Mouse (Mus musculus) limb, embryonic 13.5 days (tissue): ENCODE data around the gene Fam172a. TPM values are rescaled to one million over a fixed set of nuclear protein-coding genes. Genes with fewer than 3 reads are reported as not detected.

Experiments
- ATAC-seq: fragments of 200-750 bp; cut with Nextera tagmentation; 2 replicates; pipeline ENCODE4 v1.8.0; 2017; ENCODE audit warnings: low read depth, moderate number of reproducible peaks, moderate TSS enrichment; ENCODE audit not compliant: low FRiP score
- H3K27ac ChIP-seq: fragments of 300-500 bp; sonication (generic); 2 replicates; pipeline ENCODE4 v1.5.1; 2015; ENCODE audit warnings: inconsistent platforms, mild to moderate bottlenecking, moderate library complexity
- H3K27me3 ChIP-seq: fragments of 300-500 bp; sonication (generic); 2 replicates; pipeline ENCODE4 v1.6.1; 2015; ENCODE audit warnings: mild to moderate bottlenecking, inconsistent platforms
- H3K36me3 ChIP-seq: fragments of 300-500 bp; sonication (generic); 2 replicates; pipeline ENCODE4 v1.6.1; 2015; ENCODE audit warnings: inconsistent platforms, mild to moderate bottlenecking, moderate library complexity
- H3K4me1 ChIP-seq: fragments of 300-500 bp; sonication (generic); 2 replicates; pipeline ENCODE4 v1.6.1; 2015; ENCODE audit warnings: inconsistent platforms
- H3K4me2 ChIP-seq: fragments of 300-500 bp; sonication (generic); replicated peaks from 2 replicates; pipeline ENCODE4 v1.6.1; 2015; ENCODE audit warnings: inconsistent platforms, mild to moderate bottlenecking, moderate library complexity
- H3K4me3 ChIP-seq: fragments of 300-500 bp; sonication (generic); 2 replicates; pipeline ENCODE4 v1.5.1; 2015; ENCODE audit warnings: moderate library complexity, mild to moderate bottlenecking, inconsistent platforms
- H3K9ac ChIP-seq: fragments of 300-500 bp; sonication (generic); 2 replicates; pipeline ENCODE4 v1.6.1; 2015; ENCODE audit warnings: mild to moderate bottlenecking, inconsistent platforms
- H3K9me3 ChIP-seq: fragments of 300-500 bp; sonication (generic); 2 replicates; pipeline ENCODE4 v1.6.1; 2016; ENCODE audit warnings: inconsistent platforms
- WGBS: fragments of 180-500 bp; shearing (Covaris S2); methylation state at CpG from one replicate; pipeline ENCODE4 v1.1.7; 2015; 5-methylcytosine and 5-hydroxymethylcytosine counted together
- polyA plus RNA-seq: library from polyadenylated mRNA; unstranded; fragments of >200 nt; fragmentation: Nextera tagmentation; extraction: Ambion mirVana; gene quantifications from 2 replicates; pipeline ENCODE4 v1.2.1, GENCODE M21; 2015

Fam172a gene
- polyA plus RNA-seq, 1 experiment from 2014 or later, result 32.5 TPM

DNA sequence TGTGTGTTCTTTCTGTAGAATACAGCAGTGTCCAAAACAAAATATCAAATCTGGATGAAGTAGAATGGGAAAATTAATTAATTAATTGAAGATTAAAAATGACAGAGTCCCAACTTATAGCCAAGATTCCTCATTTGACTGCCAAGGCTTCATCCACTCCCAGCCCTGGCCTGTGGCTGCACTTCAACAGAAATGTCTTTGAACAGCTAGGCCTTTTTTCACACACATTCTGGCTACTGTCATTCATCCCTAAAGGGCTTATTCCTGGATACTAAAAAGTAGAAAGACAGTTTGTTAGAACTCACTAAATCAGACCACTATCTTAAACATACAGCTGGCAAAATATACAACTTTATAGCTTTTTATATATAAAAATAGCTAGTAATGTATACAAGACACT, 388.9 kb downstream of the Fam172a start:
- no peak overlapping the region for H3K27ac ChIP-seq
- H3K4me2 ChIP-seq, result no peak overlapping the region
- no peak overlapping the region for H3K4me3 ChIP-seq
- no peak for ATAC-seq
- H3K36me3 ChIP-seq, result no peaks in the 10 kb centered on the region
- no peaks in the 10 kb centered on the region for H3K4me1 ChIP-seq
- no peaks in the 10 kb centered on the region for H3K27me3 ChIP-seq
- H3K9me3 ChIP-seq, result no peaks in the 10 kb centered on the region
- no peak overlapping the region for H3K9ac ChIP-seq

DNA sequence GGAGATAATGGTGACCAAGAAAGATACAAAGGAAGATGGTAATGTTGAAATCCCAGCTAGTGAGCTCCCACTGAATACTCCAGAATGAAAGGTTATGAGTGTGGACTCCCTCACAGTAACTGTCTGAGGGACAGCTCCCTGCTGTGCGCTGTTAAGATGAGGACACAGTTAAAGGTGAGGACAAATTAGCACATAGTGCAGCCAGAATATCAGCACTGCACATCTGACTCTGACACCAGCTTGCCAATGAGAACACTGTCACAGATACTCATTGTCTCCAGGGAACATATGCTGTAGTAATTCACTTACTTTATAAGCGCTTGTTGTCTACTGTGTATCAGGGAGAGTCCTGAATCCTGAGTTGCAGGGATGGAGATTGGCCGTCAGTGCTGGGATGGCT, 390.1 kb downstream of the Fam172a start:
- no peak overlapping the region for H3K9ac ChIP-seq
- H3K9me3 ChIP-seq, result no peaks in the 10 kb centered on the region
- no peak for ATAC-seq
- no peaks in the 10 kb centered on the region for H3K27me3 ChIP-seq
- no peak overlapping the region for H3K4me3 ChIP-seq
- H3K36me3 ChIP-seq, result no peaks in the 10 kb centered on the region
- WGBS, result 83% methylated on average over 3 of the region's 3 CpGs
- H3K27ac ChIP-seq, result no peak overlapping the region
- no peaks in the 10 kb centered on the region for H3K4me1 ChIP-seq
- H3K4me2 ChIP-seq, result no peak overlapping the region

DNA sequence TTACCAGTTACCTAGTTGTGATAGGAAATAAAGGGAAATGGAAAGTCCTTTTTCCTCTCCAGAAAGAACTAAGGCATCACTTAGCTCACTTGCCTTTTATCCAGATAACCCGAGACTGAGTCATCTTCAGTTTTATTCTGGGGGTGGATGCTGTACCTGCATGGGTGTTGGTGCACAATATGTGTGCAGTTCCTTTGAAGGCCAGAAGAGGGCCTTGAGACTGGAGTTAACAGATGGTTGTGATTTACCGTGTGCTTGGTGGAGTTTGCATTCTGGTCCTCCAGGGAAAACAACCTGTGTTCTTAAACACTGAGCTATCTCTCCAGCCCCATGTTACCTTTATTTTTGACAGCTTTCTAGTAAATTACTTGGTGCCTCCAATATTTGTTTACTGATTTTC, 392.5 kb downstream of the Fam172a start:
- no peak overlapping the region for H3K4me3 ChIP-seq
- H3K27ac ChIP-seq, result no peak overlapping the region
- WGBS, result 76% methylated on average over 2 of the region's 2 CpGs
- H3K27me3 ChIP-seq, result no peaks in the 10 kb centered on the region
- no peaks in the 10 kb centered on the region for H3K36me3 ChIP-seq
- H3K9me3 ChIP-seq, result no peaks in the 10 kb centered on the region
- ATAC-seq, result no peak
- H3K4me2 ChIP-seq, result no peak overlapping the region
- no peak overlapping the region for H3K9ac ChIP-seq
- H3K4me1 ChIP-seq, result no peaks in the 10 kb centered on the region

DNA sequence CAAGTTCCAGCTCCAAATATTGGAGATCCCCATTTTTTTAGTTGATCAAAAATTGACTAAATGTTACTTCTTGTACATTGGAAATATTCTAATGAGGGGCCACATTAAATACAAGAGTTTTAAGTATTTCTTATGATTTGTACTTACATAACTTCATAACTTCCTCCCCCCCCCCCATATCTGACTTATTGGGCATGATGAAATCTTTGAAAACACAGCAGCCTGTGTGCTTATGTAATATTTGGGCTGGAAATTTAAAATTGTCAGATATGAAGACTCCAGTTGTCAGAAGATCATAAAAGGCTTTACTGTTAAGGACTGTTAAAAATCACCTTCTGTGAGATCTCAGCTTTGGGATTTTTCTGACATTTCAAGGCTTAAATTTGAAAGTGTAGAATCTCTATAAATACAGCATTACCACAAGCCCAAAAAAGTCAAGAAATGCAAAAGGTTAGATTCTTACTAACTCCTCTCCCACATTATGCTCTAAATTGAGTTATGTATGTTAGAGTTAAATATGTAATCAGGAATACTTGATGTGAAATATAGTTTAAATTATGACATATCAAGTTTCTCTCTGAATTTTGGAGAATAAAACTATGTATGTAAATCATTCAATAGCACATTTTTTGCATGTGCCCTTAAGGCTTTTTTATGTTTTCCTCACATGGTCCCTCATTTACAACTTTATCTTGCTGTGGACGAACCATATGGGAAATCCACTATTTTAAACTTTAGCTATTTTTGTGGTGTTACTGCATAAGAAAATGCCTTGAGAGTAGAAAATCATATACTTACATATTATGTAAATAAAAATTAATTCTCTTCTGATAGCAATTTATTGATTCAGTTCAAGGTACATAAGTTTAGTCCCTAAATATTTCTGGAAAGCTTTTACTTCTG, 393.5 kb downstream of the Fam172a start:
- Histone ChIP-seq H3K9me3 (no peaks in the 10 kb centered on the region), H3K36me3 (no peaks in the 10 kb centered on the region), H3K4me2 (no peak overlapping the region), H3K4me1 (peaks cover 5% of the 10 kb centered on the region; the same call in 1 of the 2 replicates), H3K27ac (no peak overlapping the region), H3K27me3 (no peaks in the 10 kb centered on the region), H3K4me3 (no peak overlapping the region), H3K9ac (no peak overlapping the region)
- ATAC-seq, result no peak
- WGBS, result 72% methylated on average over 1 of the region's 1 CpGs

DNA sequence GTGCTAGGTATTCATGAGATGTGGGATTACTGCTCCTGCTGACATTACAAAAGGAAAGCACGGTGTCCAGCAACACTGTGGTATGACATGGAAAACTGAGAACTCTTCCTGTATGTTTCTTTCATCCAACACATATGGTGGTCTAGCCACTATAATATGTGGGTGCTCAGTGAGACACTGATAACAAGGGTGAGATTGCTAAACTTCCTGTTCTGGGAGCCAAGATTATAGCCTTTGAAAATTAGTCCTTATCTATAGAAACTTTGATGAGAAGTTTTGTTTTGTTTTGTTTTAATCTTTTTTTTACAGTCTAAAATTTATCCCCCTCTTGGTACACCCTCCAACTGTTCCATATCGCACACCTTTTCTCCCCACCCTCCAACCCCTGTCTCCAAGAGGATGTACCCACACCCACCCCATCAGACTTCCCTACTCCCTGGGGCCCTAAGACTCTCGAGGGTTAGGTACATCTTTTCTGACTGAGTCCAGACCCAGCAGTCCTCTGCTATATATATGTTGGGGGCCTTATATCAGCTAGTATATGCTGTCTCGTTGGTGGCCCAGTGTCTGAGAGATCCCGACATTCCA, 397.1 kb downstream of the Fam172a start:
- ATAC-seq, result no peak
- Histone ChIP-seq H3K4me3 (no peak overlapping the region), H3K27me3 (no peaks in the 10 kb centered on the region), H3K4me1 (peaks cover 9% of the 10 kb centered on the region; the same call in 1 of the 2 replicates), H3K4me2 (no peak overlapping the region), H3K27ac (no peak overlapping the region), H3K9ac (no peak overlapping the region), H3K9me3 (no peaks in the 10 kb centered on the region), H3K36me3 (no peaks in the 10 kb centered on the region)
- 81% methylated on average over 5 of the region's 5 CpGs for WGBS

DNA sequence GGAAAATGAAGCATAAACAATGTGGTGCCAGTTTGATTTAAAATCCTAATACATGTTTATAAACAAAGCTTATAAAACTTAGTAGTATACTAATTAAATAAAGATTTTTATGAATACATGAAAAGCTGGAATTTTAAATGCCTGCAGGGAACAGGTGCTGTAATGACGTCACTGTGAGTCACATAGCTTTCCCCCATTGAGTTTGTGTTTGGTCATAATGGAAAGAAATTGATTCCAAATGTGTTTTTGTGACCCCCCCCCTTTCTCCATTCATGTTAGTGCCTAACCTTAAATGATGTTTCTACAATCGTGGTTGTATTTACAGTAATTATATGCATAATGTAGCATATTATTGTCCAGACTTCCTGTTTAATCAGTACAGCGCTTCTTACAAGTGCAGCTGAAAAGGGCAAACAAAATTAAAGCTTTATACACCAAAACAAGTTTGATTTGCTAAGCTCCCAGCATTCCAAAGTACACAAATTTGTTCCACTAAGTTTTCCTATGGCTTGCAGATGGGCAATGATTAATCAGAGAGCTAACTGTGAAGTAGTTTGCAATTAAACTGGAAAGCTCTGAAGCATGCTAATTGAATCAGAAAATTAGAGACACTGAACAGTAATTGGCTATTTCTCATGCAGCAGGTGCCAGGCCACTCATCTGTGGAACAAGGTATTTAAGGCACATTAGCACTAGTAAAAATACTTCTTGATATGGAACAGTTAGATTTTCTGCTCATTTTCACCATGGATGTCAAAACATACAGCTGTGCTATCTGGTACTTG, 398.1 kb downstream of the Fam172a start:
- WGBS, result 29% methylated on average over 3 of the region's 3 CpGs

DNA sequence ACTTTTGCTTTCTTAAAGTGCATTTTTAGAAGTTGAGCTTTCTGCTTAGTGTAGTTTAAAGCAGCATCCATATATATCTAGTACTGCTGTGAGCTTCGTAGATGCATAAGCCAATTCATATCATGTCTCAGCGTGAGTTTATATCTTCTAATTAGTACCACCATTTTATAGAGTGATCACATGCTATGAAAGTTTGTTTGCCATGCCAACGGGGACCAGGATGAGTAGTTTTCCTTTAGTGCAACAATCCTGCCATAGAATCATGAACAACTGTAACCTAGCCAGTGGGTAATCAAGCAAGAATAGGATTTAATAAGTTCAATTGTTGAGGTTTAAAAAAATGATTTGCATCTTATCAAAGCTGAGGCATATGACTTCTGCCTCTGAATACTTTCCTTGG, 398.8 kb downstream of the Fam172a start:
- Histone ChIP-seq H3K27me3 (no peaks in the 10 kb centered on the region), H3K27ac (no peak overlapping the region), H3K36me3 (no peaks in the 10 kb centered on the region), H3K4me3 (no peak overlapping the region), H3K9ac (no peak overlapping the region), H3K4me1 (peaks cover 9% of the 10 kb centered on the region; the same call in 1 of the 2 replicates), H3K4me2 (no peak overlapping the region), H3K9me3 (no peaks in the 10 kb centered on the region)
- 58% methylated on average over 3 of the region's 3 CpGs for WGBS
- ATAC-seq, result no peak

More for the DNA sequence above, 398.1 kb downstream of the Fam172a start:
- no peaks in the 10 kb centered on the region for H3K9me3 ChIP-seq
- H3K27ac ChIP-seq, result no peak overlapping the region
- no peaks in the 10 kb centered on the region for H3K27me3 ChIP-seq
- H3K4me2 ChIP-seq, result no peak overlapping the region
- H3K4me3 ChIP-seq, result no peak overlapping the region
- no peaks in the 10 kb centered on the region for H3K36me3 ChIP-seq
- no peak for ATAC-seq
- H3K4me1 ChIP-seq, result peaks cover 9% of the 10 kb centered on the region; the same call in 1 of the 2 replicates
- no peak overlapping the region for H3K9ac ChIP-seq

DNA sequence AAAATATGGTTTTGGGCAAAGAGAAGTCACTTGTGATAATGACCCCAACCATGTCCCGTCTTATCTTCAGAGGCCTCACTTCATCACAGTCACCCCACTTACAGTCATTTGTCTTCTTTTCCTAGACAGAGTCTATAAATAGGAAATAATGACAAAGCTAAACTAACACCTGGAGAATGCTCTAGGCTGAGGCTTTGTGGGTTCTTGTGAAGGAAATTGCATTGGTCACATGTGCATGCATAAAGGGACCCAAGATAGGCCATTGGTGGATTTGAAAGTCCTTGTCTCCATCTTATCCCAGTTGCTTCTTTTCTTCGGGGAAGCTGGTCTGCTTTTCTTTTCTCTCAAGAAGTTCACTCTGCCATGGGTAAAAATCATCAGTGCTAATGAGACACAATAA, 400.5 kb downstream of the Fam172a start:
- peaks cover 9% of the 10 kb centered on the region; the same call in 1 of the 2 replicates for H3K4me1 ChIP-seq
- no peak overlapping the region for H3K9ac ChIP-seq
- H3K27me3 ChIP-seq, result no peaks in the 10 kb centered on the region
- H3K36me3 ChIP-seq, result no peaks in the 10 kb centered on the region
- no peaks in the 10 kb centered on the region for H3K9me3 ChIP-seq
- H3K4me3 ChIP-seq, result no peak overlapping the region
- ATAC-seq, result no peak
- no peak overlapping the region for H3K4me2 ChIP-seq
- no peak overlapping the region for H3K27ac ChIP-seq
- 64% methylated on average over 2 of the region's 2 CpGs for WGBS

DNA sequence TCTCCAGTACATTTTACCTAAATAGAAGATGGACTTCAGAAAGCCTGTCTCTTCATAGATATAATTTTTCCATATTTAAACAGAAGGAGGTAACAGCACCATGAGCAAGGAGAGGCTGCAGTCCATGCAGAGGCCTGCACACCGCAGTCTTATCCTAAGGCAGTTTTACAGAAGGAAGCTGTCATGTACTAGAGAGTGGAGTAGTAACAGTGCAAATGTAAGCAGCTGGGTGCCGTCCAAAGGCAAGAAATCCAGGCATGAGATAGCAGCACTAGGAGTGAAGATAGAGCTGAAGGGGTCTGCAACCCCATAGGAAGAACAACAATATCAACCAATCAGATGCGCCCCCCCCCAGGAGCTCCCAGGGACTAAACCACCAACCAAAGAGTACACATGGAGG, 403.0 kb downstream of the Fam172a start:
- Histone ChIP-seq H3K27me3 (no peaks in the 10 kb centered on the region), H3K9ac (no peak overlapping the region), H3K27ac (no peak overlapping the region), H3K4me1 (peaks cover 8% of the 10 kb centered on the region; the same call in 1 of the 2 replicates), H3K36me3 (no peaks in the 10 kb centered on the region), H3K9me3 (no peaks in the 10 kb centered on the region; the same call in 1 of the 2 replicates), H3K4me2 (no peak overlapping the region), H3K4me3 (no peak overlapping the region)
- ATAC-seq, result no peak
- 89% methylated on average over 3 of the region's 3 CpGs for WGBS

DNA sequence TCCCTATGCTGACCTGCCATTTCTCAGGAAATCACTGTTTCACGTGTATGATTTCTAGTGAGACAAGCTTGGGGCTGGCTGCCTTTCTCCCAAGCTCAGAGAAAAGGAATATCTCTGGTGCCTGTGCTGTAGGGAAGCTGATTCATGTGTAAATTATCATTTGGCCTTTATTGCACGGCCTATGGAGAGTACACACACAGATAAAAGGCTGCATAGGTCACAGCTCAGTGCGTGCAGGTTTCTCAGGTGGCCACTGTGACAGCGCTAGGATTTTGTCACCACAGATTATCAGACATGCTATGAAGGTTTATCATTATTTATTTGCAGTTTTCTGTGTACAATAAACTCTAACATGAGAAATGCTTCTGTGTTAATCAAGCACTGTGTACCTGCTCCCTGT, 408.8 kb downstream of the Fam172a start:
- H3K27me3 ChIP-seq, result no peaks in the 10 kb centered on the region
- H3K4me1 ChIP-seq, result no peaks in the 10 kb centered on the region
- no peak overlapping the region for H3K4me2 ChIP-seq
- WGBS, result 84% methylated on average over 4 of the region's 4 CpGs
- no peak overlapping the region for H3K9ac ChIP-seq
- no peak overlapping the region for H3K4me3 ChIP-seq
- H3K9me3 ChIP-seq, result no peaks in the 10 kb centered on the region; the same call in 1 of the 2 replicates
- H3K27ac ChIP-seq, result no peak overlapping the region
- no peaks in the 10 kb centered on the region for H3K36me3 ChIP-seq
- ATAC-seq, result no peak

DNA sequence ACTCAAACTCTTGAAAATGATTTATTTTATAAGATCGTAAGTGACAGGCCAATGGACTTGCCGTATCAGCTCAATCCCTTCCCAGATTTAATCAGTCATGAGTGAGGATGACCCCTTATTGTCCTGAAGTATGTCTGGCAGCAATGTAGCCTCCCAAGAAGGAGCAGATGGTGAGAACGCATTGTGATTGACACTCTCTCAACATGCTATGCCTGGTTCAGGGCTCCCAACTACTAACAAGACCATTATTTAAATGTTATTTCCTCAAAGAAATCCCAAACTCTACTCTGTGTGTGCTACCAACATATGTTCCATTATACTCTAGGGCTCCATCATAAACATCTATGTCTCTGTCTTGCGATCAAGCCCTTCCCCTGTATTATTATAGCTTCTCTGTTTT, 412.1 kb downstream of the Fam172a start:
- WGBS, result 89% methylated on average over 4 of the region's 4 CpGs
- H3K27ac ChIP-seq, result no peak overlapping the region
- no peak for ATAC-seq
- no peaks in the 10 kb centered on the region for H3K27me3 ChIP-seq
- no peak overlapping the region for H3K9ac ChIP-seq
- H3K36me3 ChIP-seq, result no peaks in the 10 kb centered on the region
- no peak overlapping the region for H3K4me2 ChIP-seq
- H3K9me3 ChIP-seq, result no peaks in the 10 kb centered on the region
- no peaks in the 10 kb centered on the region for H3K4me1 ChIP-seq
- H3K4me3 ChIP-seq, result no peak overlapping the region

DNA sequence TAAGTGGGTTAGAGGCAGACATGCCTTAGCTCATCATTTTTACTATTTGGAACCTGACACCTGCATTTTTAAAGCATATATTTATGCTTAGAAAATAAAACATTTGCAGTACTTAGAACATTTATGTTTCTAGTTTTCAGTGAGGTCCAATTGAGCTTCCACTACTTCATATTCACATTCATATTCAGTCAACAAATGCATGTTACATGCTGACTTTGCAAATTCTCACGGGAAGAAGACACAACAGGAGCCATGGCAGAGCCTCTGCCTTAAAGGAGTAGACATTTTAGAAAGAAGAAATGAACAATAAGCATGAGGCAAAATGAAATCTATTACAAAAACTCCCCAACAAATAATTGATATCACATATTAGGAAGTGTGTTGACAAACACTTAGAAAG, 416.9 kb downstream of the Fam172a start:
- 93% methylated on average over 1 of the region's 1 CpGs for WGBS
- H3K4me3 ChIP-seq, result no peak overlapping the region
- no peaks in the 10 kb centered on the region for H3K36me3 ChIP-seq
- H3K4me1 ChIP-seq, result no peaks in the 10 kb centered on the region
- no peaks in the 10 kb centered on the region for H3K9me3 ChIP-seq
- no peaks in the 10 kb centered on the region for H3K27me3 ChIP-seq
- no peak overlapping the region for H3K4me2 ChIP-seq
- no peak for ATAC-seq
- no peak overlapping the region for H3K9ac ChIP-seq
- no peak overlapping the region for H3K27ac ChIP-seq
